Mouse (Mus musculus) skeletal muscle tissue, adult 2 months (tissue): Measurements from ENCODE around the gene Nptxr.
"Not testable (repeated sequence)": the region's sequence is repeated elsewhere in the genome, so short reads cannot be mapped to it uniquely, and the experiment has no call there.

Experiments
- DNase-seq: peaks from one replicate; pipeline ENCODE4 v3.0.0-alpha.2; 2012; ENCODE audit warnings: low read depth, low spot score

The Nptxr gene

GRCm38 (mm10) chr15:79822265-79823199, 18.0 kb upstream of the Nptxr start:
- DNase-seq: no peak

GRCm38 (mm10) chr15:79818325-79818724, 13.8 kb upstream of the Nptxr start:
- no peak for DNase-seq

- DNase-seq: no peak
These were observed 9.2 kb upstream of the Nptxr start for GRCm38 (mm10) chr15:79813666-79814258.

- DNase-seq: not testable (repeated sequence)
These were observed 8.3 kb upstream of the Nptxr start for GRCm38 (mm10) chr15:79812840-79813239.

GRCm38 (mm10) chr15:79810997-79811396, 6.4 kb upstream of the Nptxr start:
- no peak for DNase-seq

GRCm38 (mm10) chr15:79810061-79810460, 5.5 kb upstream of the Nptxr start:
- DNase-seq: no peak

- no peak for DNase-seq
These were observed 4.1 kb upstream of the Nptxr start for GRCm38 (mm10) chr15:79808658-79809057.

- no peak for DNase-seq
These were observed 3.5 kb upstream of the Nptxr start for GRCm38 (mm10) chr15:79808114-79808513.

- DNase-seq: no peak
These were observed 2.5 kb upstream of the Nptxr start for GRCm38 (mm10) chr15:79807050-79807449.

- DNase-seq: no peak
These were observed 680 bp upstream of the Nptxr start for GRCm38 (mm10) chr15:79805246-79805645.

- no peak for DNase-seq
These were observed 824 bp downstream of the Nptxr start for GRCm38 (mm10) chr15:79803533-79804351.

- DNase-seq: no peak
These were observed 2.3 kb downstream of the Nptxr start for GRCm38 (mm10) chr15:79802304-79802703.

- DNase-seq: no peak
These were observed 2.9 kb downstream of the Nptxr start for GRCm38 (mm10) chr15:79801646-79802045.

- no peak for DNase-seq
These were observed 3.9 kb downstream of the Nptxr start for GRCm38 (mm10) chr15:79800701-79801100.

GRCm38 (mm10) chr15:79798591-79798990, 6.0 kb downstream of the Nptxr start:
- no peak for DNase-seq

- no peak for DNase-seq
These were observed 6.9 kb downstream of the Nptxr start for GRCm38 (mm10) chr15:79797680-79798079.

- DNase-seq: no peak
These were observed 7.5 kb downstream of the Nptxr start for GRCm38 (mm10) chr15:79797096-79797495.

GRCm38 (mm10) chr15:79796256-79796655, 8.3 kb downstream of the Nptxr start:
- no peak for DNase-seq

GRCm38 (mm10) chr15:79794173-79794572, 10.4 kb downstream of the Nptxr start:
- DNase-seq: no peak

- DNase-seq: no peak
These were observed 11.5 kb downstream of the Nptxr start for GRCm38 (mm10) chr15:79793076-79793475.

GRCm38 (mm10) chr15:79792455-79792854, 12.1 kb downstream of the Nptxr start:
- no peak for DNase-seq

- DNase-seq: peak; percentile 19
These were observed 13.1 kb downstream of the Nptxr start for GRCm38 (mm10) chr15:79791502-79791901.
